Mouse (Mus musculus): ENCODE data around the gene Gm20903.
"Not testable (repeated sequence)": the region's sequence is repeated elsewhere in the genome, so short reads cannot be mapped to it uniquely, and the experiment has no call there.

Gm20903 gene

GRCm38 (mm10) chrY:73669015-73669414 is at the start of gene Gm20903:
Gene Gm20903, plus strand, starts transcription at chrY:73669315.
- DNase-seq (ENCODE audit: low spot score): not testable (repeated sequence)

Measured in adipocyte (in vitro differentiated cells).